Mouse (Mus musculus): ENCODE results near the gene Ank3. TPM values are rescaled to one million over a fixed set of nuclear protein-coding genes. Genes with fewer than 3 reads are reported as not detected.
A peak's percentile ranks its signal among the peaks of the same experiment; 100 is the strongest.

Gene Ank3
- polyA plus RNA-seq, 1 experiment from 2014 or later, result 48.8 TPM

- ATAC-seq (replicated peaks; ENCODE audit: low FRiP score, low read depth) (no peak), DNase-seq (ENCODE audit: low spot score) (peak; percentile 41)
- no peaks in the 10 kb centered on the region for H3K36me3 ChIP-seq (ENCODE audit: insufficient read depth, low read length)
- WGBS, result 49% methylated on average over 10 of the region's 10 CpGs
- 0 out of 2 replicates have a peak overlapping the region, but pooled peaks have one; percentile 13 for H3K27ac ChIP-seq
- TF ChIP-seq CTCF (IDR thresholded peaks at IDR 0.05; ENCODE audit: low read depth), result no peak
- H3K9me3 ChIP-seq (replicated peaks; ENCODE audit: low read length), result no peaks in the 10 kb centered on the region
- no peak overlapping the region for H3K4me2 ChIP-seq (ENCODE audit: low read length)
- no peak overlapping the region for H3K9ac ChIP-seq (ENCODE audit: low read depth, low read length)
- no peaks in the 10 kb centered on the region for H3K27me3 ChIP-seq (ENCODE audit: insufficient read depth, low read length)
- no peak overlapping the region for H3K4me3 ChIP-seq (replicated peaks; ENCODE audit: low read depth, low read length)
- H3K4me1 ChIP-seq (replicated peaks; ENCODE audit: insufficient read depth, low read length), result peaks cover 8% of the 10 kb centered on the region; the same call in 1 of the 2 replicates
These were observed 321.9 kb downstream of the Ank3 start for GRCm38 (mm10) chr10:69720452-69720851.

GRCm38 (mm10) chr10:69720899-69721490 lies 322.4 kb downstream of the Ank3 start:
- ATAC-seq (replicated peaks; ENCODE audit: low FRiP score, low read depth), result no peak
- Histone ChIP-seq H3K9ac (ENCODE audit: low read depth, low read length) (no peak overlapping the region), H3K27me3 (ENCODE audit: insufficient read depth, low read length) (no peaks in the 10 kb centered on the region), H3K4me2 (ENCODE audit: low read length) (no peak overlapping the region), H3K4me1 (replicated peaks; ENCODE audit: insufficient read depth, low read length) (peaks cover 8% of the 10 kb centered on the region; the same call in 1 of the 2 replicates), H3K27ac (peak overlapping the region; percentile 13; the same call in 1 of the 2 replicates), H3K4me3 (replicated peaks; ENCODE audit: low read depth, low read length) (no peak overlapping the region), H3K36me3 (ENCODE audit: insufficient read depth, low read length) (no peaks in the 10 kb centered on the region), H3K9me3 (replicated peaks; ENCODE audit: low read length) (no peaks in the 10 kb centered on the region)
- no peak for DNase-seq (ENCODE audit: low spot score)
- WGBS, result 68% methylated on average over 6 of the region's 6 CpGs
- TF ChIP-seq CTCF (IDR thresholded peaks at IDR 0.05; ENCODE audit: low read depth), result no peak

- 94% methylated on average over 4 of the region's 4 CpGs for WGBS
- H3K4me1 ChIP-seq (replicated peaks; ENCODE audit: insufficient read depth, low read length), result peaks cover 8% of the 10 kb centered on the region; the same call in 1 of the 2 replicates
These were observed 325.6 kb downstream of the Ank3 start for GRCm38 (mm10) chr10:69724159-69724558.

GRCm38 (mm10) chr10:69725078-69725477 lies 326.5 kb downstream of the Ank3 start:
- H3K4me2 ChIP-seq (ENCODE audit: low read length), result no peak overlapping the region
- H3K9ac ChIP-seq (ENCODE audit: low read depth, low read length), result no peak overlapping the region
- H3K27ac ChIP-seq, result no peak overlapping the region
- H3K27me3 ChIP-seq (ENCODE audit: insufficient read depth, low read length), result no peaks in the 10 kb centered on the region
- WGBS, result 71% methylated on average over 14 of the region's 14 CpGs
- no peak for TF ChIP-seq CTCF (IDR thresholded peaks at IDR 0.05; ENCODE audit: low read depth)
- DNase-seq (ENCODE audit: low spot score) (no peak), ATAC-seq (replicated peaks; ENCODE audit: low FRiP score, low read depth) (no peak)
- H3K9me3 ChIP-seq (replicated peaks; ENCODE audit: low read length), result no peaks in the 10 kb centered on the region
- no peak overlapping the region for H3K4me3 ChIP-seq (replicated peaks; ENCODE audit: low read depth, low read length)
- H3K36me3 ChIP-seq (ENCODE audit: insufficient read depth, low read length), result no peaks in the 10 kb centered on the region
- H3K4me1 ChIP-seq (replicated peaks; ENCODE audit: insufficient read depth, low read length), result peaks cover 3% of the 10 kb centered on the region; the same call in 1 of the 2 replicates

More at GRCm38 (mm10) chr10:69724159-69724558, 325.6 kb downstream of the Ank3 start:
- H3K27me3 ChIP-seq (ENCODE audit: insufficient read depth, low read length), result no peaks in the 10 kb centered on the region
- H3K9ac ChIP-seq (ENCODE audit: low read depth, low read length), result no peak overlapping the region
- TF ChIP-seq CTCF (IDR thresholded peaks at IDR 0.05; ENCODE audit: low read depth), result no peak
- no peaks in the 10 kb centered on the region for H3K36me3 ChIP-seq (ENCODE audit: insufficient read depth, low read length)
- ATAC-seq (replicated peaks; ENCODE audit: low FRiP score, low read depth) (no peak), DNase-seq (ENCODE audit: low spot score) (no peak)
- H3K9me3 ChIP-seq (replicated peaks; ENCODE audit: low read length), result no peaks in the 10 kb centered on the region
- no peak overlapping the region for H3K27ac ChIP-seq
- no peak overlapping the region for H3K4me3 ChIP-seq (replicated peaks; ENCODE audit: low read depth, low read length)
- no peak overlapping the region for H3K4me2 ChIP-seq (ENCODE audit: low read length)

- WGBS, result 98% methylated on average over 2 of the region's 2 CpGs
- H3K9ac ChIP-seq (ENCODE audit: low read depth, low read length), result no peak overlapping the region
- no peak for TF ChIP-seq CTCF (IDR thresholded peaks at IDR 0.05; ENCODE audit: low read depth)
These were observed 327.7 kb downstream of the Ank3 start for GRCm38 (mm10) chr10:69726265-69726664.

GRCm38 (mm10) chr10:69726806-69727205 lies 328.2 kb downstream of the Ank3 start:
- ATAC-seq (replicated peaks; ENCODE audit: low FRiP score, low read depth), result peak; percentile 88
- 53% methylated on average over 7 of the region's 7 CpGs for WGBS

More at GRCm38 (mm10) chr10:69726265-69726664, 327.7 kb downstream of the Ank3 start:
- no peaks in the 10 kb centered on the region for H3K9me3 ChIP-seq (replicated peaks; ENCODE audit: low read length)
- H3K36me3 ChIP-seq (ENCODE audit: insufficient read depth, low read length), result no peaks in the 10 kb centered on the region
- no peak overlapping the region for H3K4me3 ChIP-seq (replicated peaks; ENCODE audit: low read depth, low read length)
- H3K27me3 ChIP-seq (ENCODE audit: insufficient read depth, low read length), result no peaks in the 10 kb centered on the region
- no peak for ATAC-seq (replicated peaks; ENCODE audit: low FRiP score, low read depth)
- DNase-seq (ENCODE audit: low spot score), result no peak
- H3K4me2 ChIP-seq (ENCODE audit: low read length), result no peak overlapping the region
- H3K27ac ChIP-seq, result no peak overlapping the region
- H3K4me1 ChIP-seq (replicated peaks; ENCODE audit: insufficient read depth, low read length), result no peaks in the 10 kb centered on the region

More at GRCm38 (mm10) chr10:69726806-69727205, 328.2 kb downstream of the Ank3 start:
- Histone ChIP-seq H3K27ac (no peak overlapping the region), H3K4me1 (replicated peaks; ENCODE audit: insufficient read depth, low read length) (no peaks in the 10 kb centered on the region), H3K27me3 (ENCODE audit: insufficient read depth, low read length) (no peaks in the 10 kb centered on the region), H3K36me3 (ENCODE audit: insufficient read depth, low read length) (no peaks in the 10 kb centered on the region), H3K4me2 (ENCODE audit: low read length) (no peak overlapping the region), H3K9me3 (replicated peaks; ENCODE audit: low read length) (no peaks in the 10 kb centered on the region), H3K4me3 (replicated peaks; ENCODE audit: low read depth, low read length) (no peak overlapping the region), H3K9ac (ENCODE audit: low read depth, low read length) (no peak overlapping the region)
- TF ChIP-seq CTCF (IDR thresholded peaks at IDR 0.05; ENCODE audit: low read depth), result no peak
- DNase-seq (ENCODE audit: low spot score), result peak; percentile 53

Measured in kidney, postnatal 0 days (tissue).